Mouse (Mus musculus) thymus, postnatal 0 days (tissue): Measurements from ENCODE around the gene Tctn3. TPM values are rescaled to one million over a fixed set of nuclear protein-coding genes. Genes with fewer than 3 reads are reported as not detected.

Source experiments
- DNase-seq: peaks from one replicate; pipeline ENCODE4 v3.0.0-alpha.2; 2015; ENCODE audit warnings: low spot score
- polyA plus RNA-seq: library from polyadenylated mRNA; unstranded; fragments of >200 nt; fragmentation: Nextera tagmentation; extraction: Ambion mirVana; gene quantifications from 2 replicates; pipeline ENCODE4 v1.2.1, GENCODE M21; 2015

The Tctn3 gene
- 4.4 and 4.5 TPM in 2 replicates for polyA plus RNA-seq

DNA sequence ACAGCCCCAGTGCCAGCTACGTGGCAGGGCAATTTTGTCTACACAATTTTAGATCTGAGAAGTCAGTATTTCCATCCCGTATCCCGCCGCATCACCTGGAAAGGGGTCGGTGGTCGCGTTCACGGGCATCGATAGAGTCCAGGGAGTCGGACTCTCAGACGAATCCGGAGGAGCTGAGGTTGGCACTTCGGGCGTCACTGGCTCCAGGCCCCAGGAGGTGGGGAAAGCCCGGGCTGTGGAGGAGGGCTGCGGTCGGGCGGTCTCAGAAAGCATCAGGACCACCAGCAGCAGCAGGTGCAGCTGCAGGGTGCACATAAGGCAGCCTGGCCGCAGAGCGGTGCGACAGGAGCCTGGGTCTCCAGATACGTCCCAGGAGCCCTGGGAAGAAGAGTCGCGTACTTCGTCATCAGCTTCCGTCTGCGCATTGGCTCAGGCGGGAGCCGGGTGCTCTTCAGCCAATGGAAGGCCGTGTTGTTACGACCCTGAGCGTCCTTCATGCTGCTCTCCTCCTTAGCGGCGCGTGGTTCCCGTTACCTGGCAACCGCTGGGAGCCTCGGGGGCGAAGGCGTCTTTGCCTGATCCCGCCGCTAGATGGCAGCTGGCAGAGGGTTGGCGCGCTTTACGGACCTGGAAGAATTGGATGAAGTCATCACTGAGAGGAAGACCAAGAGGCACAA, at the start of gene Tctn3, which contains the start of gene Entpd1:
Gene Tctn3 (minus strand): TSS at position 404 of the 677 bp plus-strand sequence.
Gene Entpd1 (plus strand): TSS at position 537 of the 677 bp plus-strand sequence.
- DNase-seq, result peak; percentile 97

DNA sequence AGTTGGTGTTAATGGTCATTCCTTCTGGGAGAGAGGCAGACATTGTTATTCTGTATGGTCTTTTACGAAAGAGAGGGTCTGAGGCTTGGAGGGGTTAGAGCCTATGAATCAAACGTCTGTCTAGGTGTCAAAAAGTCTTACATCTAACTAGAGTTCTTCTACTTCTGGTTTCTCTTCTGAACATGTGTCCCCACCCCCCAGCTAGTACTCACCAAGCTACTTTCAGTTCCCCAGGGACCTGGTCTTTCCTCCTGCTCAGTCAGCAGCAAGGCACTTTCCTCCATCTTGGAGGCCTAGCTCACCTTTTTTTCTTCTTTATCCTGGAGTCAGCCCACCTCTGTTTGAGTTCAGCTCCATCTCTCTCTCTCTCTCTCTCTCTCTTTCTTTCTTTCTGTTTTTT, 49.1 kb upstream of the Tctn3 start:
- no peak for DNase-seq

DNA sequence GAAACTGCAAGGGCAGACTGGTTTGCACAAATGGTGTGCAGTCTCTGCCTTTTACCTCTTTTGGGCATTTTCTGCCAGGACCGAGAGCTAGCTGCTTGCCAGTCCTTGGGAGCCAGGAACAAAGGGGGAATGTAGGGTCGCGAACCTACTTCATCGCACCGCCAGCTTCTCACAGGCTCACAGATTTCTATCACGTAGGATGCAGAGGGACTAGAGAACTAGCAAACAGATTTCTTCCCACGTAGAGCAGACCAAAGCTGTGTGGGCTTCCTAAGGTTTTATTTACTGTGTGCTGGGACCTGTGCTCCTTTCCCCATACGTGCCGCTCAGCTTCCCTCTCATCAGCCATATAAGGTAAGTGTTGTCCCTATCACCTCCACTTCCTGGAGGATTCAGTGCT, 48.5 kb upstream of the Tctn3 start:
- no peak for DNase-seq

DNA sequence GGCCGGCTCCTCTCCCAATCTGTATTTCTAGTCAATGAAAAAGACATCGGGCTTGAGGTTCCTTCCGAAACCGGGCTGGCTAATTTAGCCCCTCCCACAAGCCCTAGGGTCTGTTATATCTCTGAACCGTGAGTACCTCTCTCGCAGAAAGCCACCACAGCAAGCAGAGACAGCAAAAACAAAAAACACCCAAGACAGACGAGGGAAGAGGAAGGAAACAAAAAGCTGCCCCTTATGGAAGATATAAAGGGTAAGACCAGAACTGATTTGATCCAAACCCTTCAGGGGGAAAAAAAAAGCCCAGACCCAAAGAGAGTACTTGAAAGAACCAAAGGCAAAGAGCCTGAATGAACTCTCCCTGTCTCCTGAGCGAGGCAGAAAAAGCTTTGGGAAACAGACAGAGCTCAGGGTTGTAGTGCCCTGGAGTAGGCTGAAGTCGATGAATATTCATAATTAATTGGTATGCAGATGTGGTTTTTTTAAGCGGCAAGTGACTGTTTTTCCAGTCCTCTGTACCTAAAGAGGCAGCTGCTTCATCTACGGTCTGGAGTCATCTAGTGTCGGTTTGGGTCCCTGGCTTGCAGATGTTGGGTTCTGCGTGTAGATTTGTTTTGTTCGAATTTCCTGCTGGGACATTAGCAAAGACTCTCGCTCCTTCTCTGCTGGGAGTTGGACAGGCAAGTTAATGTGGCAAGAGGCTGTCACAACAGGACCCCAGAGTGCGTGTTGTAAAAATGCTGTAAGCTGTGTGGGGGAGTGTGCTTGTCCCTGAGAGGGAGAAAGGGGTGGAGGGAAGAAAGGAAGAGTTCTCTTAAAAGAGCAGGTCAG, 47.8 kb upstream of the Tctn3 start:
- peak; percentile 20 for DNase-seq

DNA sequence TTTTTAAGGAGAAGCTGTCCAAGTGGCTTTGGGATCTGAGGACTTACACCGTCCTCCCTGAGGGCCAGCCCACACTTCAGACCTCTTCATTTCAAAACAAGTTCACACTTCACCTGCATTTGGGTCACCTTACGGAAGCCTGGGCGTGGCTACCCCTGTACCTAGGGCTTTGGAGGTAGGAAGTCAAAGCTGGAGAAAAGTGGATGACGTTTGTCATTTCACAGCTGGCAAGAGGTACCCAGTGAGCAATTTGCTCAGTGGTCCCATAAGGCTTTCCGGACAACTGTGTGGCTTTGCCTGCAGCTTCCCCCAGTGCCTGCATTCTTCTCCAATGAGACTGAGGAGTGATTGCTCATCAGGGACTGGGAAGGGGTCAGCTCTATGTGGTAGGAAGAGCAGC, 46.9 kb upstream of the Tctn3 start:
- no peak for DNase-seq

DNA sequence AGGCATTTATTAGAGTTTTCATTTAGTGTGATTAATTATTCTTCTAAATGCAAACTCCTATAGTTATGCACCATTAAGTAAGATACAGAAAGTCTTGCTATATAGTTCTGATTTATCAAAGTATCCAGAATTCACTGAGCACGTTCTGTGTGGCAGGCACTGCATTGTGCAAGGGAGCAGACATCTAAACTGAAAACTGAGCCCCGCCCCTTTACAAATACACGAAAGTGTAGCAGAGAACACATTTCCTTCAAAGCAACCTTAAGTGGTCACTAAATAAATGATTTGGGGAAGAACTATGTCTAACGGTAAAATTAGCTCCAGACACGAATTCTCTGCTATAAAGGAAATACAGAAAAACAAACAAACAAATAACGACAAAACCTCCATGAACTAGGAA, 46.2 kb upstream of the Tctn3 start:
- no peak for DNase-seq

DNA sequence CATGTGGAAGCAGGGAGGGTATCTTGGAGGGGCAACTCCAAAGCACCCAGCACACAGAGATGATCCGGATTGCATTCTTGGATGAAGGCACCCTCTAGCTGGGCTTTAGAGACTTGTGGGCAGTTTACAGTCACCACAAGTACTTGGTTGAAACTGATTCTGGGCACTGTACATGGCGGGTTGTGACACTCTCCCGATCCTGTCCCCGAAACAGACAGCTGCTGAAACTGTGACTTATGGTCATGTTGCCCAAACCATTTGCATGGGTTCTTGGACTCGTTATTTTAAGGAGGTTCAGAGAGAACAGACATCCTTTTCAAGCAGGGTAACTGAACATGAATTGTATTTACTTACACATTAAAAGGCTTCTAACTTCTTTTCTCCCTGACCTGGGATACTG, 44.2 kb upstream of the Tctn3 start:
- DNase-seq, result no peak

- DNase-seq, result no peak
These were observed 38.1 kb upstream of the Tctn3 start for GRCm38 (mm10) chr19:40650090-40650489.

- no peak for DNase-seq
These were observed 35.5 kb upstream of the Tctn3 start for GRCm38 (mm10) chr19:40647319-40648158.

DNA sequence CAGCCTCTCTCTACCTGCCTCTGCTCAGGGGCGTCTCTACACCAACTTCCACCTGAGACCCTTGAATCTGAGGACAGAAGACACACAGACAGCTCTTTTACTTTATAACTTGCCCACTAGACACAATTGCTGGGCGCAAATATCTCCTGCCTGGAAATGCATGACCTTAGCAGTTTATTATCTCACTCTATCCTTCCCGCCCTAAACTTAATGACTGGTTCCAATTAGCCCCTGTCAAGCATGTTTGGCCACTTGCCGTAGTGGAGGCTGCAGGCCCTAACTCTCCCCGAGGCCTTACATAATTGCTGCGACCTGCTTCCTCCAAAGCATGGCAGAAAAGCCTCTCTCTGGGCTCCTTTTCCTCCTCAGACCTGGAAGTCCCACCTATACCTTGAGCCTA, 34.3 kb upstream of the Tctn3 start:
- no peak for DNase-seq

DNA sequence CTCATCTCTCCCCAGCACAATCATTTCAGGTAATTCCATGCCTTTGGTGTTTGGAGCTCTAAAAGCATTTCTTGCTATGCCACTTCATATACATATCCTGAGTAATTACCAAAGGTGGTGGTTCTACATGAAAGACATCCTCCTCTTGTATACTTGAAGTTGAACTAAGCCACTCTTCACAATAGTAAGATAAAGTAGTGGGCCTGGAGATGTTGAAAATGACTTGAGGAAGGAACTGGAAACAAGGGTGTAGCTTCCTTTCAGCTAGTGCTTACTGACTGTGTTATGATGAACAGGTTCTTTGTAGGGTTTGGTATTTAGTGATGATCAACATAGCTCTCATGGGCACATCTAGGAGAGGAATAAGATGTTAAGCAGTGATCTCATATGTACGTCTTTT, 31.8 kb upstream of the Tctn3 start:
- no peak for DNase-seq

GRCm38 (mm10) chr19:40640799-40641198, 28.8 kb upstream of the Tctn3 start:
- no peak for DNase-seq

- DNase-seq, result no peak
These were observed 27.8 kb upstream of the Tctn3 start for GRCm38 (mm10) chr19:40639729-40640304.

- no peak for DNase-seq
These were observed 26.5 kb upstream of the Tctn3 start for GRCm38 (mm10) chr19:40638582-40638981.

GRCm38 (mm10) chr19:40637601-40638000, 25.6 kb upstream of the Tctn3 start:
- DNase-seq, result no peak

DNA sequence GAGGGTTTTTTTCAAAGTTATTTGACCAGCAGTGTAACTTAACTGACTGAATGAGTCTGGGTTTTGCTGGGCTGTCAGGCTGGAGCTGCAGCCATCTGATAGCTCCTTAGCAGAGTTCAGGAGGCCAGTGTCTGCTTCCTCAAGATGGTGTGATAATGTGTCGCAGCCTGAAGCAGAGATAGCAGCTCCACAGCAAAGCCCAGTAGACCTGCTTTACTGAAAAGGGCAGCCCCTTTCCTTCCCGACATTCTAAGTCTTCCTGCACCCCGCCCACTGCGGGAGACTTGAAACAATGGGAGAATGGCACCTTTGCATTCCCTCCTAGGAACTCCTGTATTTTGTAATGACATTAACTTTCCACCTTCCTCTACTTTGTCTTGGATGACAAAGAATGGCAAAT, 25.1 kb upstream of the Tctn3 start:
- no peak for DNase-seq

DNA sequence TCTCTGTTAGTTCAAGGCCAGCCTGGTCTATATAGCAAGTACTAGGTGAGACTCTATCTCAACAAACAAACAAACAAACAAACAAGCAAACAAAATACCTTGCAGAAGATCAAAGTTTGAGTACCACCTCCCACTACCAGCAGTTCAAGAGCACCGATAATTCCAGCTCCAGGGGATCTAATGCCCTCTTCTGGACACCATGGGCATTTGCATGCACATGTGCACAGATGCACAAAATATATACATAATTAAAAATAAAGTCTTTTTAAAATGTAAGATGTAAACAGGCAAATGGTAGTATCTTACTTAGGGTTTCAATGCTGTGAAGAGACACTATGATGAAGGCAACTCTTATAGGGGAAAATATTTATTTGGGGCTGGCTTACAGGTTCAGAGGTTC, 21.1 kb upstream of the Tctn3 start:
- no peak for DNase-seq

GRCm38 (mm10) chr19:40632668-40633067, 20.6 kb upstream of the Tctn3 start:
- no peak for DNase-seq

DNA sequence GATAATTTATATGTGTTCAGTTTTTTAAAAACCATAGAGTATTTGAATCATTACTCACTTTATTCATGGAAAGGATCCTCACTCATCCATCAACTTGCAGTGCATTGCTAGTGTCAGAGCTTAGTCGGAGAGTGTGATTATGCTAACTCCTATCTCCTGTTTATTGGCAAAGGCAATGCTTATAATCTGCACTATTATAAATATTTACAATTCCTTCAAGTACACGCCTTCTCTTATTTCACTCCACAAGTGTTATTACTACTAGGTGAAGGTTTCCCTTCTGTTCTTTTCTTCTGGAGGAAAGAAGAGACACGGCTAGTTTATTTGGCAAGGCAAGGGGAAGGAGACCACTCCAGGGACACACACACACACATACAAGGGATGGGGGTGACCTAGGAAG, 20.2 kb upstream of the Tctn3 start:
- no peak for DNase-seq

DNA sequence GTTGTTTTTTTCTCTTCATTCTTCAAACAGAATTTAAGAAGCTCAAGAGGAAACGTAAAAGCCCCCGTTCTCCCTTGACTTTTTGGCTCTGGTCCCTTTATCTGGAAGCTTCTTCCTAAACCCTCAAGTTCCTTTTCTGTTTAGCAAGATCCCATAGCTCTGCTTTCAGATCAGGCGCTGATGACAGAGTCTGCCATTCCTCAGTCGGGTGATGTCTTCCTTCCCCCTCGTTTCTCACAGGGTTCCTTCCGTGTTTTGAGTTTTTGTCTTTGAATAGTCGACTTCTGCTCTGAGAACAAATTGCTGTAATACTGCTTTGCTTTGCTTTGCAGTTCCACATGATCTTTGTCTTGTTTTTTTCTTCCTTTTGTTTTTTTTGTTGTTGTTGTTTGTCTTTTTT, 18.6 kb upstream of the Tctn3 start:
- no peak for DNase-seq

DNA sequence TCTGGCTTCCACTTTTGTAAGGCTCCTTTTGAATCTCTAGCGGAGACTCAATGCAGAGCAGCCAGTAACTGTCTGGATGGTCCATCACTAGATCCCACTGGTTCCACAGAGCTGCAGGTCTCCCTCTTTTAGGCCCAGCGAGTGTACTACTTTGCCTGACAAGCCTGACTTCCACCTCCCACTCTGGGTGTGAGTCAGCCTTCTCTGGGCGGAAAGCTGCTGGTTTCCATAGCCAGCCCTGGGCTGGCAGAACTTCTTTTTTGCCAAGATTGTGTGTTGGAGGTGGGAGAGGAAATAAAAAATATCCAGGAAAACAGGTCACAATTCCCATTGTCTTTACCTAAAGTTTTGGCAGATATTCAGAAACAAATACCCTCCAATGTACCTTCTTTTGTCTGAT, 18.1 kb upstream of the Tctn3 start:
- no peak for DNase-seq
